Mouse (Mus musculus): ENCODE measurements around the gene Spryd4.
"Not testable (repeated sequence)": the region's sequence is repeated elsewhere in the genome, so short reads cannot be mapped to it uniquely, and the experiment has no call there.

Gene Spryd4

DNA sequence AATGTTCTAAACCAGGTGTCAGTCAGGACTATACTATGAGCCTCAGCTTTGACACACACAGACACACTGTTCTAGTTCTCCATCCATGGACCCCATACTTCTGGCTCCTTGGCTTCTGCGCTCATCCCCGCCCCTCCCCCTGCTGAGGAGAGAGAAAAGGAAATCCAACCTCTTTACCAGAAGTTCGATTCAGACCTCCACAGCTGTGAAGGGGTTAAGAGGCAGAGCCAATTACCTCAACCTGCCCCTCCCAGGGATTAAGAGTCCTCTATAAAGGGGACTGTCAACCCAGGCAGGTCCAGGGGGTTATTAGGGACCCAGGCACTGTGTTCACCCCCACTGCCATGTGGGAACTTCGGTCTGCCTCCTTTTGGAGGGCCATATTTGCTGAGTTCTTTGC is 13.9 kb upstream of the Spryd4 start, which contains the start of gene Mip:
Mip (plus strand) TSS at position 301 of the 400 bp plus-strand sequence.
- DNase-seq (ENCODE audit: low spot score in 2 of 2) = no peak

DNA sequence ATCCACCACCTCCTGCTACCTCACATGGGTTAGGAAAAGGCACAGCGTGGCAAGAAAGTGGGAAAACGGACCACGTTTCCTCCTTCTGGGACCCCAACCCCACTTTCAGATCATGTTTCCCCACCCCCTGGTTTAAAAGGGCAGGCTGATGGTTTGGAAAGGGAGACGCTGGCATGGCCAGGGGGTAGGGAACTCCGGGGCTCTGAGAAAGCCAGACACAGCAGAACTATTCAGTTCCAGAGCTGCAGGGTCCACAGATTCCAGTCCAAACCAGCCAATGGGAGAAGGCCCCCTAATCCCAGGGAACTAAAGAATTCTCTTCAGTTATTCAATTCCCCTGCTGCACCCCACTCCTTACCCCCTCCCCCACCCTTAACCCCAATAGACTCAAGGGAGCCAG is 13.5 kb upstream of the Spryd4 start:
- DNase-seq (ENCODE audit: low spot score in 2 of 2) = no peak

DNA sequence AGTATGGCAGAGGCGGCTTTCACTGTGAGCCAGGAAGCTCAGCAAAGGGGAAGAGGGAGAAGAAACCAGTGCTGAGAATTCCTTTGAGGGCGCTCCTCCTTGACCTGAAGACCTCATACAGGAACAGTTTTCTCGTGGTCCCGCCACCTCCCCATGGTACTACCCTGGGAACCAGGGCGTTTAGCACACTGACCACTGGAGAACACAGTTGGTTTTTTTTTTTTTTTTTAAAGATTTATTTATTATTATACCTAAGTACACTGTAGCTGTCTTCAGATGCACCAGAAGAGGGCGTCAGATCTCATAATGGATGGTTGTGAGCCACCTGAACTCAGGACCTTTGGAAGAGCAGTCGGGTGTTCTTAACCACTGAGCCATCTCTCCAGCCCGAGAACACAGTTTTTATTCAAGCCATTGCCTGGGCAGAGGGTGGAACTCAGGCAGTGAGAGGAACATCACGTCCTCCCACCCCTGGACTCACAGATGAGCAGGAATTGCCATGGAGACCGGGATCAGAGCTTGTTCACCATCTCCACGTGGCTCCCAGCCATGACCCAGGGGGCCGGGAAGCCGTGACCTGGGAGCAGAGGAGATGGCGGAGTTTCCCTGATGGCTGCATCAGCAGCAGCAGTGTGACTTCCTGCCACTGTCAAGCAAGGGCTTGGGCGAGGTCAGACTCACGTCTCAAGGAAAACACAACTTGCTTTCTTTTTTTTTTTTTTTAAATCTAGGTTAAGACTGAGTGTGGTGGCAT is 10.1 kb upstream of the Spryd4 start:
- DNase-seq (ENCODE audit: low spot score in 2 of 2) = no peak

DNA sequence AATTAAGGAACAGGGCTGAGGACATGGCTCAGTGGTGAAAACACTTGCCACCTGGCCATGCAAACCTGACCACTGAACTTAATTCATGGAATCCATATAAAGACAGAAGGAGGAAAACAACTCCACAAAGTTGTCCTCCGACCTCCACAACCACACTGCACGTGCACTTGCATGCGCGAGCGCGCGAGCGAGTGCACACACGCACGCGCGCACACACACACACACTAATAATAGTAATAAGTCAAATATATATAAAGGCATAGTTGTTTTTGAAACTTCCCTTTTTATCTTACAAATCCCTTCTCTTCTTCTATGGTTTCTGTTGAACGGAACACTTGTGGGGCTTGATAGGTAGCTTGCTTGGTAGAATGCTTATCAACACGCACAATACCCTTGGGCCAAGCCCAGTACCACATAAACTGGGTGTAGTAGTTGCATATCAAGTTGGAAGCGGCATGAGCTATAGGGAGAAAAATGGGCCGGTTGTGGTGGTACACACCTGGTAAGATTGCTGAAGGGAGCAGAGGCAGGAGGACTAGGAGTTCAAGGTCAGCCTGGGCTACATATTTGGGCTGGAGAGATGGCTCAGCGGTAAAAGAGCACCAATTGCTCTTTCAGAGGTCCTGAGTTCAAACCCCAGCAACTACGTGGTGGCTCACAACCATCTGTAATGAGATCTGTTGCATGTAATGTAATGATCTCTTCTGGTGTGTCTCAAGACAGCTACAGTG is 6.9 kb upstream of the Spryd4 start:
- no peak for DNase-seq (ENCODE audit: low spot score in 2 of 2)

DNA sequence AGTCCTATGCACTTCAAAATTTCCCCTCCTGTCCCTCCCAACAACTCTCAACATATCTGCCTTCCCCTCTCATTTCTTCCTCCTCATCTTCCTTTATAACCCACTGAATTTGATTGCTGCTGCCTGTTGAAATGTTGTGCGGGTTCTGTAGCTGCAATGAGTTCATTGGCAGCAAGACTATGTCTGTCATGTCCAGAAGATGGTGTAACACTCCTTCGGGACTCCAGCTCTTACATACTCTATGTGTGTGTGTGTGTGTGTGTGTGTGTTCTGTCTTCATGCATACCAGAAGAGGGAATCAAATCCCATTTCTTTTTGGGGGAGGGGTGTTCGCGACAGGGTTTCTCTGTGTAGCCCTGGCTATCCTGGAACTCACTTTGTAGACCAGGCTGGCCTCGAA is 3.4 kb upstream of the Spryd4 start:
- DNase-seq (ENCODE audit: low spot score in 2 of 2) = no peak

DNA sequence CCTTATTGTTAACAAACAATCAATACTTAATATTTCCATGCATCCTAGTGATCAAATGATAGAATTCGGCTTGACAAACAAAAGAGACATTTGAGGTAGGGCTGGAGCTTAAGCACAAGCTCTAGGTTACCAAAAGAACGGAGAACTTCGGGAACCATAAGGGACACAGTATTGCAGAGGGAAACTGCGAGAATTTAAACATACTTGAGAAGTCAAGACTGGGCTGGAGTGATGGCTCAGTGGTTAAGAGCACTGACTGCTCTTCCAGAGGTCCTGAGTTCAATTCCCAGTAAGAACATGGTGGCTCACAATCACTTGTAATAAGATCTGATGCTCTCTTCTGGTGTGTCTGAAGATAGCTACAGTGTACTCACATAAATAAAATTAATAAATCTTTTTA is 2.5 kb upstream of the Spryd4 start:
- DNase-seq (ENCODE audit: low spot score in 2 of 2) = not testable (repeated sequence)

DNA sequence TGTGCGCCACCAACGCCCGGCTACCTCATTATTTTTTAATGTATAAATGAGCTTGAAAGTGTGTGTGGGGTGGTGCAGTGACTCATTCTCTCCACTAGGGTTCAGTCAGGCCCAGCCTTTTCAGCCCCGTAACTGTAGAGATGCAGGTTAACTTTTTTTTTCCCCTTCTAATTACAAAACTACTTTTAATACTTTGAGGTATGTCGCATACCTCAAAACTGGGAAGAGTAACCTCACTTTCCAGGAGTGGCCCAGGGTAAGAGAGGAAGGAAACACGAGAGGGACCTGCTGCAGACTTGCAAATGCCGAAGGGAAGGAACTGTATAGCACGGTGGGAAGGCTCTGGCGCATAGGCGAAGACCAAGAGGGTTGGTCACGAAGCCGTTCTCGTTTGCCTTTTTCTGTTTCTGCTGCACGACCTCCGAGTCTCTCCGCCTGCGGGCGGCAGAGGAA is 1.3 kb upstream of the Spryd4 start:
- peak; percentile 66 to 67 for DNase-seq (ENCODE audit: low spot score in 2 of 2)

DNA sequence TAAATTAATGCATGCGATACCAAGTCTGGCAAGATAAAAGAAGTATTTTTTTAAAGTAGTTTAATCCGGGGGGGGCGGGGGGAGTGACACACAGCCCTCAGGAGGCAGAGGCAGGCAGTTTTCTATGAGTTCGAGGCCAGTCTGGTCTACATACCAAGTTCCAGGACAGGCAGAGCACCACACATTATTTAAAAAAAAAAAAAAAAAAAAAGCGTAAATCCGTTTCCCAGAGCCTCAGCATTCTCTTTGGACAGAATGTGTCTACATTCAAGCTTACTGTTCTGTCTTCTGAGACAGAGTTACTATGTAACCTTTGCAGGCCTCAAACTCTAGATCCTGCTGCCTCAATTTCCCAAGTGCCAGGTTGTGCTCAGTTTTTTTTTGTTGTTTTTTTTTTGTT is 541 bp upstream of the Spryd4 start:
- DNase-seq (ENCODE audit: low spot score in 2 of 2) = no peak

DNA sequence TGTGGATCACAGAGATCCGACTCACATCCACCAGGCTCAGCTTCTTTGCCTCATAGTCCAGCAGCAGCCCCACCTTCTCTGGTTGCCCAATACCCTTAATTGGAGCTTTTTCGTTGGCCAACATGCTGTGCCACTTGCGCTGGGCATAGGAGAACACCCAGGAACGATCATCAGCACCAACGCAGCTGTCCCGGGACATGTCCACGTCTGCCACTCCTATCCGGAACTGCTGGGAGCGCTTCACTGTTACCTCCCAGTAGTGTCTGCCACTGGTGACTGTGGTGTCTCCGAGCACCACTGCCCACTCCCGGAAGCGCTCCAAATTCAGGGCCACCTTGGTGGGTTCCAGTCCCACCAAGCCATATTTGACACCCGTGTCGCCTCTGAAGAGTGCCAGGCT is 653 bp downstream of the Spryd4 start:
- peak in 1 of 2 experiments; percentile 35 for DNase-seq (ENCODE audit: low spot score in 2 of 2)

DNA sequence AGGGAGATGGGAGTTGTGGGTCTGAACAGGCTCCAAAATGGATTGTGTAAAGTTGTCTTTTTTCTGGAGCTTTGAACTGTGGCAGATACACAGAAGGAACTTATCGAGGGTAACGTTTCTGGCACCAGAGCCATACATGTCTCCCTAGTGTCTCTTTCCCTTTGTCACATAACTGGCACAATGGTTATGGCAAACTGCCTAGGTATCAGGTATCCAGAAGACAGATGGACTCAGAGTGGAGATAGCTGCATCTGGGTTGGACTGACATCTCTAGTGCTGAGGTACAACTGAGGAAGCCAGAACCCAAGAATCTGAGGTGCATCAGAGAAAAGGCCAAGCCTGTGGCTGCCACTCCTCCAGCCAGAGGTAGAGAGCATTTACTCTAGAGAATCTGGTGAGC is 1.5 kb downstream of the Spryd4 start:
- no peak for DNase-seq (ENCODE audit: low spot score in 2 of 2)

DNA sequence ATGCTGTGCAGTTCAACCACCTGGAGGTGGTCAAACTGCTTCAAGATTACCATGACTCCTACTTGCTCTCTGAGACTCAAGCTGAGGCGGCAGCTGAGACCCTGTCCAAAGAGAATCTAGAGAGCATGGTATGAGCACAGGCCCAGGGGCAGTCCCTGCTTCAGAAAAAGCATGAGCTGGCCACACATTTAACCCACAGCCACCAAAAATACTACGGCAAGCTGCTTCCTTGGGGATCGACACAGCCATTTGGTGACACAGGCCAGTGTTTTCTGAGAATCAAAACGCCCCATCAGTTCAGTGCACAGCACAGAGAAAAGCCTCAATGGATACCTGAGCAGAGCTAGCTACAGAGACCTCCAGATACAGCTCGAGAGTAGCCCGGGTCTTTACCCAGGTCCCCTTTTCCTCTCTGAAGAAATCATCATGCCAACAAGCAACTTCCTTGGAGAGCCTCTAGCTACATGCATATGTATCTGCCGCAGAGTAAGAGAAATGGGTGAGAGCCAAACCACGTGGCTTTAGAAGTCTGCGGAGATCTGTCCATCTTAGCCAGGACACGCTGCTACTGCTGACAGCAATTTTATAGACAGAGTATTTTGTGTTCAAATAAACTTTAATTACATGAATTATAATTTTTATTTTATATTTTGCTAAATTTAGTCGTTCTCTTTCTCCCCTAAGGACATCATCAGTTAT is 2.1 kb downstream of the Spryd4 start:
- no peak for DNase-seq (ENCODE audit: low spot score in 2 of 2)

DNA sequence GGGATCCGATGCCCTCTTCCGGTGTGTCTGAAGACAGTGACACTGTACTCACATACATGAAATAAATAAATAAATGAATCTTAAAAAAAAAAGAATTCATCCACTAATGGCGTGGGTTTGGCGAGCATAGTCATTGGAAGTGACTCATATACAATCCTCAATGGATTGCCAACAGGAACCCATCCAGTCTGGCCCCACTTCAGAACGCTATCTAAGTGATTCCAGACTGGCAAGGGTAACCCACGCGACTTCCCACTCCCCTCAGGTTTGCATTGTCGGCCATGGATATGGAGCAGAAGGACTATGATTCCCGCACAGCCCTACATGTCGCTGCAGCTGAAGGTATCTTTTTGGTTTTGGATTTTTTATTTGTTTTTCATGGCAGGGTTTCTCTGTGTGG is 3.3 kb downstream of the Spryd4 start:
- no peak for DNase-seq (ENCODE audit: low spot score in 2 of 2)

DNA sequence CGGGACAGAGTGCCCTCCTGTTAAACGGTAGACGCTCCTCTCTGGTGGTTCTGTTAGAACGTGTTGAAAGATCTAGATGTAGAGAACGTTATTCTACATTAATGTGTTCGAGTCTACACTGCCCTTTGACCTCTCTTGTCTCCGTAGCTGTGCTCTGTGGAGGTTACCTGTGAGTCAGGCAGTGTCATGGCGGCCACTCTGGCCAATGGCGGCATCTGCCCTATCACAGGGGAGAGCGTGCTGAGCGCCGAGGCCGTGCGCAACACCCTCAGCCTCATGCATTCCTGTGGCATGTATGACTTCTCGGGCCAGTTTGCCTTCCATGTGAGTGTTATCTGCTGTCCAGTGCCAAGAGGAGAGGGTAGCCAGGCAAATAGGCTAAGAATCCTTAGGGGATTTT is 6.7 kb downstream of the Spryd4 start:
- no peak for DNase-seq (ENCODE audit: low spot score in 2 of 2)

DNA sequence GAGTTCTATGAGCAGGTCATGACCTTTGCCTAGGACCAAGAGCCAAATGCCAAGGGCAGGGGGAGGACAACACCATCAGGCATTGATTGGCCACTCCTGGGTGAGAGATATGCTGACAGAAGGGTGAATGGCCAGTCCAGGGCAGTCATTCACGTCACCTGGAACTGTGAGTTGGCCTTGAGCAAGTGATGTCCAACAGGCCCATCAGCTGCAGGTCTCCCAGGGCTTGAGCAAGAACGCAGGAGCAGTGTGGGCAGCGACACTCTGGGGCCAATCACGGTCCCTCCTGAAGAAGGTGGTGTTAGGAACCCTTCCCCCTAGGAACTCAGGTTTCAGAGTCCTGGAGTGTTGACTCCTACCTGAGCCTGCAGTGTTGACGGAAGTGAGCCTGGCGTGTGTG is 9.8 kb downstream of the Spryd4 start:
- DNase-seq (ENCODE audit: low spot score in 2 of 2) = no peak

DNA sequence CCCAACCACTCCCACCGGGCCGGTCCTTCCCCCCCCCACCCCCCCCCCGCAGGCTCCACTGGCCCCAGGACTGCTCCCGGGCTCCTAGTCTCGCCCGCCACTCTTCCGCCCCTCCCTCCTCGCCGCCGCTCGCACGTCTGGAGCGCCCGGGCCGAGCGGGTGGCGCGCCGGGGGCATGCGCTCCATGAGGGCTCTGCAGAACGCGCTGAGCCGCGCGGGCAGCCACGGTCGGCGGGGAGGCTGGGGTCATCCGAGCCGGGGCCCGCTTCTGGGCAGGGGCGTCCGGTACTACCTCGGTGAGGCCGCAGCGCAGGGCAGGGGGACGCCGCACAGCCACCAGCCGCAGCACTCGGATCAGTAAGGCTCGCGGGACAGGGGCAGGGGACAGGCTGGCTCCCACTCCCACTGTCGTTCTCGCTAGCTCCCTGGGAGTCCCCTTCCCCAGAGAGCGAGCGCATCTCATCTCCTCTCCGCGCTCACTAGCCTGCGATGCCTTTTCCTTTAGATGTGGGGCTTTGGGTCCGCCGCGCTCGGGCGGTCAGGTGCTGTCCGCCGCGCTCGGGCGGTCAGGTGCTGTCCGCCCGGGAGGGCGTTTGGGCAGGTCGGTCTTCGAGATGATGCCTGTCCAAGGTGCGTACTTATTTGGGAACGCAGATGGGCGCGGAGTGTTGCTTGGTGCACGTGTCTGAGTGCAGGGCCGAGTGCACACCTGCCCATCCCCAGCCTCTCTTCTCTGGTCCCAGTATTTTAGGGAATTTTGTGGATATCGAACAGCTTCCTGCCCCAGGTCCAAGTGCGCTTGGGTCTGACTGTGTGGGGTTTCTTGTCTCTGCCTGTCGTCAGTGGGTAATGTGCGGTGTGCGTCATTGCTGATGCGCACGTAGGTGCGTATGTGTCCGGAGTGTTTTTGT is 16.8 kb downstream of the Spryd4 start:
- peak; percentile 51 to 71 for DNase-seq (ENCODE audit: low spot score in 2 of 2)

DNA sequence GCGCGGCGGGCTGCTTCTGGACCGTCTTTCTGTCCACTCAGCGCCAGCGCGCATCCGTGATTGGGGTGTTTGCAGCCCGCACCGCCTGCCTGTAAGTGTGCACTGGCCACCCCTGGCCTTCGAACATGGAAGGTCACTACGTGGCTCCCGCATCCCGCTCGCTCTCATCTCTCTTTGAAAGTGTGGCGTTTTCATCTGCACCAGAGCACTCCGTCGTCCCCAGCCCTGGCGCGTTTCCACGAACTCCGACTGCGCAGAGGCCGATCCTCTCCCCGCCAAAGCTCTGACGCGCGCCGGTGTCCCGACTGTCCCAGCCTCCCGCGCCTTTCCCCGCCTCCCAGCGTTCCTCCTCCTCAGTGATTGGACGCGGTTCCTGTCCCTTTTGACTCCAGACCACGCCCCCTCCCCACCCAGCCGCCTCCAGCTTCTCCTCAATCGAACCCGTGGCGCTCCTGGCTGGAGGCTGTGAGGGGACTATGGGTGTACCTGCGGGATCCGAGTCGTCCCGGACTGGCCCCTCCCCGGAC is 17.5 kb downstream of the Spryd4 start, which contains the start of gene Gls2:
Gls2 (plus strand) TSS at position 434 of the 527 bp plus-strand sequence.
- peak; percentile 98 to 99 for DNase-seq (ENCODE audit: low spot score in 2 of 2)

DNA sequence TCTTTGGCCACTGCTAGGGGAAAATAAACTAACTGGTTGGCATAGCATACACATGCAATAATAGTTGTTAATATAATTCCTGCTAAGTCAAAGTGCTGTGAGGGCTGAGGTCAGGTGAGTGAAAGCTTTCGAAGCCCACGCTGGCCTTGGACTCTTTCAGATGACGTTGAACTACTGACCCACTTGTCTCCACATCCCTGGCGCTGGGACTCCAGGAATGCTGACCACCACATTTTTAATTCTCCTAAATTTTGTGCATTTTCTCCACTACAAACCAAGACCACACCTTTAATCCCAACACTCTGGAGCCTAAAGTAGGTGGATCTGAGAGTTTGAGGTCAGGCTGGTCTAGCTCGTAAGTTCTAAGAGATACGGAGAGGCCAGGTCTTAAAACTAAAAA is 18.5 kb downstream of the Spryd4 start:
- no peak for DNase-seq (ENCODE audit: low spot score in 2 of 2)

DNA sequence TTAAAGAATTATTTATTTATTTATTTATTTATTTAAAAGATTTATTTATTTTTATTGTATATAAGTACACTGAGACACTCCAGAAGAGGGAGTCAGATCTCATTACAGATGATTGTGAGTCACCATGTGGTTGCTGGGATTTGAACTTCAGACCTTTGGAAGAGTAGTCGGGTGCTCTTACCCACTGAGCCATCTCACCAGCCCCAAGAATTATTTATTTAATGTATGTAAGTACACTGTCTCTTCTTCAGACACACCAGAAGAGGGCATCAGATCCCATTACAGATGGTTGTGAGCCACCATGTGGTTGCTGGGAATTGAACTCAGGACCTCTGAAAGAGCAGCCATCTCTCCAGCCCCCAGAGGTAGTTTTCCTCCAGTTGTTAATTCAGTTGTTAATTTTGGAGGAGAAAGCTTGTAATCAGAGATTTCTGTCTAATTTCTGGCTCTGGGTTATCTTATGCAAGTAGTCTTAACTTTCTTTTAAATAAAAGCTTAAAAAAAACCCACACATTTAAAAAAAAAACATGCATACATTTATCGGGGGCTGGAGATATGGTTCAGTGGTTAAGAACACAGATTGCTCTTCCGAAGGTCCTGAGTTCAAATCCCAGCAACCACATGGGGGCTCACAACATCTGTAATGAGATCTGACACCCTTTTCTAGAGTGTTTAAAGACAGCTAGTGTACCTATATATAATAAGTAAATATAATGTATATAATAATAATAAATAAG is 19.4 kb downstream of the Spryd4 start:
- DNase-seq (ENCODE audit: low spot score in 2 of 2) = not testable (repeated sequence)

DNA sequence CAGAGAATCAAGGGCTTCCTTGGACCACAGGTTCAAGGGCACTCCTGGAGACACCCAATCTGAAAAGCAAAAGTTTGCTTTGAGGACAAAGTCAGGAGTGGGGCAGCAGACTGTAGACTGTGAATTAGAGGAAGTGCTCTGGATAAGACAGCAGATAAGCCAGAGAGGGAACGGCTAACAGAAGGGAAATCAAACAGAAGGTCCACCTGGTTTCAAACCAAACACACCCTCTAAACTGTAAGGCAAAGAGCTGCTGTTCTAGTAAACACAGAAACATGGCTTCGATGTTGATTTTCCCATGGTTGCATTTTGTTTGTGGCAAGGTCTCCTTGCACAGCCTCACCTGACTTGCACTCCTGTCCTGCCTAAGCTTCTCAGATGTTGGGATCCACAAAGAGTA is 20.1 kb downstream of the Spryd4 start:
- DNase-seq (ENCODE audit: low spot score in 2 of 2) = no peak

DNA sequence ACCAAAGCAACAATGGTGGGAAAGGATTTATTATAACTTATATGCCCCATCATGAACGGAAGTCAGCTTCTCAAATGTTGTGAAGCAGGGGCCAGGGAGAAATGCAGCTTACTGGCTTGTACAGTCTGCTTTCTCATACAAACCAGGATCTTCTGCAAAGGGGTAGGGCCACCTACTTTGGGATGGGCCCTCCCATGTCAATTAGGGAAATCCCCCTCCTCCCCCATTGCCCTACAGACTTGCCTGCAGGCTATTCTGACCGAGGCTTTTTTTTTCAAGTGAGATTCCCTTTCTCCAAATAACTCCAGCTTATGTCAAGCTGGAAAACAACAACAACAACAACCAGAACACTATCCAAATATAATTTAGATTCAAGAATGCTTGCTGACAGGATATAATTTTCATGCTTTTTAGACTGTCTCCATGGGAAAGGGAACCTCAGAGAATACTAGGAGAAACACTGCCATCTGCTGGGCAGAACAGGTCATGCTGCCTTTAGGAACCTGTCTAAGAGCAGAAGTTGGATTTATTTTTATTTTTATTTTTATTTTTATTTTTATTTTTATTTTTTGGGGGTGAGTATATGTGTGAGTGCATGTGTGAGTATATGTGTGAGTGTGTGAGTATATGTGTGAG is 23.2 kb downstream of the Spryd4 start:
- peak; percentile 78 to 85 for DNase-seq (ENCODE audit: low spot score in 2 of 2)
